Mouse (Mus musculus) liver, adult (tissue): Measurements from ENCODE around the gene Foxk2.

ENCODE experiments used
- GATA4 ChIP-seq: IDR thresholded peaks from 2 replicates; pipeline ENCODE4 v1.6.1; 2014; ENCODE audit warnings: mild to moderate bottlenecking, low read length; ENCODE audit not compliant: insufficient replicate concordance

Gene Foxk2

GRCm38 (mm10) chr11:121328619-121329018 is 68.8 kb downstream of the Foxk2 start:
- TF ChIP-seq GATA4: no peak

DNA sequence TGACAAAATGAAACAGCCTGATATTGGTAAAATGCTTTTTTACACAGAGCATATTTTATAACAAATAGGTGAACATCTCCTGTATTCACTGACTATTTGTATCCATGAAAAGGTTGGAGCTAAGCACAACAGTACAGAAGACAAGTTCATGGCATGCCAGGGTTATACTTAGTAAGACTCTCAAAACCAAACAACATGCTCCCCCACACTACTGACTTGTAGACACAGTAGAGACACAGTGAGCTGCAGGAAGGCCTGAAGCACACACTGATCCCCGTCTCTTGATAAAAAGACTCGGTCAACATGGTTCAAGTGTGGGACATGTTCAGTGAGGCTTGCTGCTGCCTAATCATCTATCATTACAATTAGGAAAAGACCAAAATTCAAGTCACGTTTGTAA is 71.9 kb downstream of the Foxk2 start:
- no peak for TF ChIP-seq GATA4

DNA sequence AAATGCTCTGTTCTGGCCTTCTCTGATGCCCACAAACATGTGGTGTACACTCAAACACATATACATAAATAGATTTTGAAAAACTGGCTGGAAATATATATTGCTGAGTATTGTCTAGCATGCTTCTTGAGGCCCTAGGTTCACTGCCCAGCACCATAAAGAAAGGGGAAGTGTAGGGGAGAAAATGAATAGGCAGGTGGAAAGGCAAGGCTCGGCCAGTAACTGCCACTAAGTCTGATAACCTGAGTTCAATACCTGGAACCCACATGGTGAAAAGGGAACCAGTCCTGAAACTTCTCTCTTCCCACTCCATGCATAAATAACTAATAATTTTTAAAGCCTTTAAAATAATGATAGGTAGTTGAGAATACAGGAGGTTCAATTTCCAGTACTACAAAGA is 79.9 kb downstream of the Foxk2 start:
- TF ChIP-seq GATA4: no peak

DNA sequence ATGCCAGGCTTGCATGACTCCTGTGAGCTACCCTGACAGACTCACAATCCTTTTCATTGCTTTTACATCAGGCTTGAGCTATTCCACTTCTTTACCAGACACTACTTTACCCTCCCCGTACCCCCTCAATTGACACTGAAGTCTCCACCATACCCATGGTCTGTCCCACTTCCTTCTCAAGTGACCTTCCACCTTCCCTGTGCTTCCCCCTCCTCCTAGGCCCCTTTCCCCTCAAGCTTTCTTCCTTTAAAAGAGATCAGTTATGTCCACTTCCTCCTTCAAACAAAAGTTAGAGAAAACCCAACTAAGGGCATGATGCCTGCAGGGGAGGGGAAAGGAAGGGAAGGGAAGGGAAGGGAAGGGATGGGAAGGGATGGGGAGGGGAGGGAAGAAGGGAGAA is 80.5 kb downstream of the Foxk2 start:
- no peak for TF ChIP-seq GATA4

GRCm38 (mm10) chr11:121347036-121347435 is 87.2 kb downstream of the Foxk2 start:
- peak; percentile 70; the same call in 1 of the 2 replicates for TF ChIP-seq GATA4

GRCm38 (mm10) chr11:121348166-121348565 is 88.4 kb downstream of the Foxk2 start:
- TF ChIP-seq GATA4: peak; percentile 93

- no peak for TF ChIP-seq GATA4
These were observed 93.7 kb downstream of the Foxk2 start for GRCm38 (mm10) chr11:121353326-121354090.

DNA sequence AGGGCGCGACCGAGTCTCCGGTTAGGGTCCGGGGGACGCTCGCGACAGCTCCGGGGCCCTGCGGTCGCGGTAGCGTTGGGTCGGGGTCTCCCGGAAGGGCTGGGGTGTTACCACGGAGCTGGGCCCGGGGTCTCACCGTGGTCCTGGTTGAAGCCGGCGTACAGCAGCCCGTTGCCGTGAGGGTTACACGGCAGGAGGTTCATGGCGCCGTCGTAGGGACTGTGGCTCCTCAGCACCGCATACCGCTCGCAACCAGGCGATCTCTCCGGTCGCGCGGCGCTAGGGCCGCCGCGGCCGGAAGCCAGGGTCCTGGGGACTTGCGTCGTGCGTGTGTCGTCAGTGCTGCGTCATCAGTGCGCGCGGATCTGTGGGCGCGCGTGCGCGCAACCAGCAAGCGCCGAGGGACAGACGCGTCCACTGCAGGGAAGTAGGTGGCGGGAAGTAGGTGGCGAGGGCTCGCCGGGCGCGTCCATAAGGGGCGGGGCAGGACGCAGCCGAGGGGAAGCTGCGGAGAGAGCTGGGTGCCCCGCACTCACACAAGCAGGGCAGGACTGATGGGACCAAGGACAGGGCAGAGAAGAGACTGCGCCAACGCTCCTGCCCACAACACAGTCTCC is 94.4 kb downstream of the Foxk2 start, which contains the start of gene Wdr45b:
TSS of gene Wdr45b (minus strand) at position 355 of the 617 bp plus-strand sequence.
- TF ChIP-seq GATA4: peak; percentile 58; the same call in 1 of the 2 replicates
